ENCODE assay signal across 33 mouse cellular contexts in the genomic region with DNA sequence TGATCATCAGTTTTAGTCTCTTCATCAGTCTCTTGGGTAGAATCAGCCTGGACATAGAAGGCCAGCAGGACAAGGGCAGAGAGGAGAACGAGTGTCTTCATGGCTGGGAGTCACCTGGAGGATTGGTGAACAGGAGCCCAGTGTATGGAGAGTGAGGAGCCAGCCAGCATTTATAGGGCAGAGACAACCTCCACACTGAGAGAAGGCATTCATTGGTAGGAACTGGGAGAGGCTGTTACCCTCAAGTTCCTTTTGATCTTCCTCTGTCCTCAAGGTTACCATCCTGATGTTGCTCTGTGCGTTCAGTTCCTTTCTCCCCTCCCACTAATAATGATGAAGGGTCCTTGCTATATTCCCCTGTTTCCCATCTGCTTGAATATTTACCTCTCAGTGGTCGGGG. TPM values are rescaled to one million over a fixed set of nuclear protein-coding genes. Genes with fewer than 3 reads are reported as not detected.
"Had no signal": no experiment of that assay in that cellular context is flagged by ENCODE, and none has a peak within 500 bp of the region (broad histone marks: within the 10 kb centered on the region; RNA-seq: fewer than 3 reads in every experiment).

AY761185 (minus strand) TSS at position 101 of the 400 bp plus-strand sequence.

- DNase-seq: cerebellum, adult 8-10 months; cerebellum, adult 9-10 months; cerebellum, adult 9-11 months; cerebellum, postnatal 10 days; cerebellum, postnatal 14 days; cerebellum, postnatal 25 days; cerebellum, postnatal 36 days; embryo, embryonic 11 days; forebrain, postnatal 0 days; gastrocnemius, adult 2 months; gastrocnemius, postnatal 10 days; gastrocnemius, postnatal 14 days; gastrocnemius, postnatal 25 days; gastrocnemius, postnatal 36 days; heart, adult 11 months; heart, adult 18-20 months; heart, adult 2 months had no signal

RNA-seq across cellular contexts. Expression of gene AY761185, which starts in this region (rescaled TPM):
- polyA plus RNA-seq: cortical plate, adult 2 months; embryonic facial prominence, embryonic 10.5 days; embryonic facial prominence, embryonic 11.5 days; embryonic facial prominence, embryonic 12.5 days; embryonic facial prominence, embryonic 13.5 days; embryonic facial prominence, embryonic 14.5 days; embryonic facial prominence, embryonic 15.5 days; erythroblast, embryonic 14.5 days; forebrain, embryonic 10.5 days; forebrain, embryonic 11.5 days; forebrain, embryonic 12.5 days; forebrain, embryonic 13.5 days; forebrain, embryonic 14.5 days; forebrain, embryonic 15.5 days; forebrain, embryonic 16.5 days; forebrain, postnatal 0 days; frontal cortex, adult 2 months; heart, adult 2 months had no signal
